Mouse (Mus musculus) fat pad, adult 2 months (tissue): ENCODE data around the gene Mup8.
"Not testable (repeated sequence)": the region's sequence is repeated elsewhere in the genome, so short reads cannot be mapped to it uniquely, and the experiment has no call there.

Experiments
- DNase-seq: peaks from one replicate; pipeline ENCODE4 v3.0.0-alpha.2; 2011; ENCODE audit warnings: low read depth, low spot score; ENCODE audit errors: extremely low read depth

Mup8 gene

GRCm38 (mm10) chr4:60222499-60222898 lies at the start of gene Mup8:
Mup8 (minus strand) TSS chr4:60222599.
- not testable (repeated sequence) for DNase-seq

- not testable (repeated sequence) for DNase-seq
These were observed 43.8 kb upstream of the Mup8 start for GRCm38 (mm10) chr4:60265977-60266770.

- not testable (repeated sequence) for DNase-seq
These were observed 40.3 kb upstream of the Mup8 start for GRCm38 (mm10) chr4:60262706-60263105.
